Mouse (Mus musculus) G1E (cell line): ENCODE data around the gene Mok.

Source experiments
- CTCF ChIP-seq: IDR thresholded peaks from 2 replicates; pipeline ENCODE4 v1.5.1; 2012; ENCODE audit warnings: low read depth, low read length, inconsistent platforms, mixed read lengths
- GATA1 ChIP-seq: IDR thresholded peaks from 2 replicates; pipeline ENCODE4 v1.6.1; 2012; ENCODE audit warnings: borderline replicate concordance, low read length, inconsistent platforms, mixed read lengths
- GATA2 ChIP-seq: IDR thresholded peaks from 2 replicates; pipeline ENCODE4 v1.6.1; 2012; ENCODE audit warnings: low read depth, low read length, inconsistent platforms, borderline replicate concordance
- POLR2AphosphoS5 ChIP-seq: IDR thresholded peaks from 2 replicates; pipeline ENCODE4 v1.6.1; 2012; ENCODE audit warnings: low read depth, low read length, inconsistent platforms; ENCODE audit not compliant: insufficient replicate concordance
- TAL1 ChIP-seq: conservative IDR thresholded peaks from 2 replicates; pipeline ENCODE4 v1.6.1; 2012; ENCODE audit warnings: low read depth, low read length, inconsistent platforms, mixed read lengths

GRCm38 (mm10) chr12:110762321-110762720, 78.4 kb downstream of the Mok start:
- TF ChIP-seq CTCF (no peak), TAL1 (no peak), GATA1 (no peak), GATA2 (no peak), POLR2AphosphoS5 (no peak)
